14 mouse cellular contexts compared by ENCODE assay signal in genomic region chr17:69207562-69208312, GRCm38 (mm10).
DNase-seq lines count a peak whose midpoint lies in the region; ATAC-seq and TF ChIP-seq lines count a peak whose summit lies in the region.
"Had no signal": no experiment of that assay in that cellular context is flagged by ENCODE, and none has a peak within 500 bp of the region (broad histone marks: within the 10 kb centered on the region; RNA-seq: fewer than 3 reads in every experiment).

No protein-coding gene starts in this region.

- H3K27me3 ChIP-seq in embryonic facial prominence, embryonic 11.5 days (ENCODE audit: control insufficient read depth, insufficient read depth, low read length) = no peaks in the 10 kb centered on the region
- H3K27me3 ChIP-seq in forebrain, embryonic 11.5 days (ENCODE audit: control insufficient read depth, insufficient read depth, low read length) = no peaks in the 10 kb centered on the region
- no peaks in the 10 kb centered on the region for H3K27me3 ChIP-seq in hindbrain, embryonic 14.5 days (ENCODE audit: control insufficient read depth, insufficient read depth, low read length)
- no peaks in the 10 kb centered on the region for H3K27me3 ChIP-seq in midbrain, embryonic 16.5 days (ENCODE audit: control insufficient read depth, insufficient read depth, low read depth, low read length)
- no peaks in the 10 kb centered on the region for H3K27me3 ChIP-seq in stomach, postnatal 0 days (ENCODE audit: control insufficient read depth, insufficient read depth, low read length)
- H3K27me3 ChIP-seq: limb, embryonic 15.5 days had no signal

- ATAC-seq in embryonic facial prominence, embryonic 11.5 days (replicated peaks; ENCODE audit: insufficient number of reproducible peaks, low FRiP score, low TSS enrichment, low read depth) = peak; percentile 76; the same call in 1 of the 2 replicates
- peak; percentile 67; the same call in 1 of the 2 replicates for ATAC-seq in forebrain, embryonic 11.5 days (replicated peaks; ENCODE audit: low FRiP score)
- peak; percentile 65 for ATAC-seq in hindbrain, embryonic 14.5 days (ENCODE audit: low FRiP score)
- peak; percentile 82 for ATAC-seq in midbrain, embryonic 16.5 days
- no peak for ATAC-seq in stomach, postnatal 0 days (ENCODE audit: low FRiP score, low TSS enrichment)
- ATAC-seq: CD4-positive, CD25-positive, alpha-beta regulatory T cell, adult 4 months had no signal

- H3K9ac ChIP-seq in embryonic facial prominence, embryonic 11.5 days (replicated peaks; ENCODE audit: low read length) = no peak overlapping the region
- H3K9ac ChIP-seq in forebrain, embryonic 11.5 days (ENCODE audit: low read length) = no peak overlapping the region
- no peak overlapping the region for H3K9ac ChIP-seq in hindbrain, embryonic 14.5 days
- no peak overlapping the region for H3K9ac ChIP-seq in midbrain, embryonic 16.5 days (ENCODE audit: low read depth, low read length)
- H3K9ac ChIP-seq in stomach, postnatal 0 days (ENCODE audit: low read length) = no peak overlapping the region
- H3K9ac ChIP-seq: limb, embryonic 15.5 days; lung, embryonic 14.5 days had no signal

- TF ChIP-seq CTCF in stomach, postnatal 0 days (IDR thresholded peaks at IDR 0.05; ENCODE audit: low read depth) = no peak

- no peak overlapping the region for H3K27ac ChIP-seq in embryonic facial prominence, embryonic 11.5 days (replicated peaks; ENCODE audit: low read depth, low read length)
- no peak overlapping the region for H3K27ac ChIP-seq in forebrain, embryonic 11.5 days (ENCODE audit: low read depth, low read length)
- 0 out of 2 replicates have a peak overlapping the region, but pooled peaks have one; percentile 43 for H3K27ac ChIP-seq in hindbrain, embryonic 14.5 days
- H3K27ac ChIP-seq in midbrain, embryonic 16.5 days (ENCODE audit: low read length) = peak overlapping the region; percentile 53; the same call in 1 of the 2 replicates
- H3K27ac ChIP-seq in stomach, postnatal 0 days (replicated peaks) = no peak overlapping the region
- H3K27ac ChIP-seq: limb, embryonic 15.5 days had no signal

- H3K4me3 ChIP-seq in embryonic facial prominence, embryonic 11.5 days (ENCODE audit: low read depth, low read length) = no peak overlapping the region
- H3K4me3 ChIP-seq in forebrain, embryonic 11.5 days (ENCODE audit: low read depth, low read length) = no peak overlapping the region
- H3K4me3 ChIP-seq in hindbrain, embryonic 14.5 days (replicated peaks; ENCODE audit: low read length) = no peak overlapping the region
- H3K4me3 ChIP-seq in midbrain, embryonic 16.5 days (ENCODE audit: low read depth, low read length) = no peak overlapping the region
- H3K4me3 ChIP-seq in stomach, postnatal 0 days (ENCODE audit: low read depth, low read length) = no peak overlapping the region
- H3K4me3 ChIP-seq: limb, embryonic 15.5 days had no signal

- 0 out of 2 replicates have a peak, but pooled peaks cover 4% of the 10 kb centered on the region for H3K4me1 ChIP-seq in embryonic facial prominence, embryonic 11.5 days (ENCODE audit: control insufficient read depth, insufficient read depth, low read length)
- H3K4me1 ChIP-seq in forebrain, embryonic 11.5 days (replicated peaks; ENCODE audit: control insufficient read depth, insufficient read depth, low read length) = 0 out of 2 replicates have a peak, but pooled peaks cover 3% of the 10 kb centered on the region
- 0 out of 2 replicates have a peak, but pooled peaks cover 8% of the 10 kb centered on the region for H3K4me1 ChIP-seq in hindbrain, embryonic 14.5 days (replicated peaks; ENCODE audit: control insufficient read depth, insufficient read depth, low read length)
- H3K4me1 ChIP-seq in midbrain, embryonic 16.5 days (ENCODE audit: control insufficient read depth, insufficient read depth, low read length) = peaks cover 7% of the 10 kb centered on the region
- H3K4me1 ChIP-seq in stomach, postnatal 0 days (replicated peaks; ENCODE audit: control insufficient read depth, insufficient read depth) = no peaks in the 10 kb centered on the region

- H3K36me3 ChIP-seq in embryonic facial prominence, embryonic 11.5 days (replicated peaks; ENCODE audit: control insufficient read depth, insufficient read depth, low read depth, low read length) = no peaks in the 10 kb centered on the region
- H3K36me3 ChIP-seq in forebrain, embryonic 11.5 days (ENCODE audit: control insufficient read depth, insufficient read depth, low read length) = no peaks in the 10 kb centered on the region
- peaks cover 11% of the 10 kb centered on the region; the same call in 1 of the 2 replicates for H3K36me3 ChIP-seq in hindbrain, embryonic 14.5 days (replicated peaks; ENCODE audit: control insufficient read depth, insufficient read depth)
- H3K36me3 ChIP-seq in midbrain, embryonic 16.5 days (ENCODE audit: control insufficient read depth, insufficient read depth, low read length) = peaks cover 6% of the 10 kb centered on the region; the same call in 1 of the 2 replicates
- H3K36me3 ChIP-seq in stomach, postnatal 0 days (ENCODE audit: control insufficient read depth, insufficient read depth, low read length) = no peaks in the 10 kb centered on the region

- no peak for TF ChIP-seq EP300 in stomach, postnatal 0 days (optimal IDR thresholded peaks at IDR 0.05)

- DNase-seq in embryonic facial prominence, embryonic 11.5 days (ENCODE audit: low spot score) = no peak
- DNase-seq in forebrain, embryonic 11.5 days (ENCODE audit: low spot score) = no peak
- no peak for DNase-seq in hindbrain, embryonic 14.5 days (ENCODE audit: low spot score)
- no peak for DNase-seq in spleen, postnatal 10 days (ENCODE audit: low spot score in 2 of 2)
- DNase-seq in stomach, postnatal 0 days (ENCODE audit: low spot score) = no peak
- DNase-seq in kidney, postnatal 4 days = no peak
- no peak for DNase-seq in layer of hippocampus, postnatal 25 days (ENCODE audit: extremely low spot score in 1 of 2, low spot score in 1 of 2)
- DNase-seq: cerebellum, adult 9-11 months; kidney, adult 18-20 months; layer of hippocampus, postnatal 36 days; lung, embryonic 14.5 days had no signal

- no peak overlapping the region for H3K4me2 ChIP-seq in embryonic facial prominence, embryonic 11.5 days (ENCODE audit: low read depth, low read length)
- no peak overlapping the region for H3K4me2 ChIP-seq in forebrain, embryonic 11.5 days (ENCODE audit: low read depth, low read length, severe bottlenecking)
- peak overlapping the region; percentile 27; the same call in 1 of the 2 replicates for H3K4me2 ChIP-seq in hindbrain, embryonic 14.5 days (replicated peaks)
- H3K4me2 ChIP-seq in midbrain, embryonic 16.5 days (ENCODE audit: low read length) = peak overlapping the region; percentile 33
- no peak overlapping the region for H3K4me2 ChIP-seq in stomach, postnatal 0 days (replicated peaks; ENCODE audit: low read depth)
- H3K4me2 ChIP-seq: limb, embryonic 15.5 days; lung, embryonic 14.5 days had no signal

- H3K9me3 ChIP-seq in embryonic facial prominence, embryonic 11.5 days (replicated peaks; ENCODE audit: control insufficient read depth, low read length) = no peaks in the 10 kb centered on the region
- H3K9me3 ChIP-seq in forebrain, embryonic 11.5 days (ENCODE audit: control insufficient read depth, low read length) = no peaks in the 10 kb centered on the region
- no peaks in the 10 kb centered on the region for H3K9me3 ChIP-seq in hindbrain, embryonic 14.5 days (ENCODE audit: control insufficient read depth, low read length)
- H3K9me3 ChIP-seq in midbrain, embryonic 16.5 days (replicated peaks; ENCODE audit: control insufficient read depth, low read length, poor library complexity, severe bottlenecking) = no peaks in the 10 kb centered on the region
- H3K9me3 ChIP-seq in stomach, postnatal 0 days (ENCODE audit: control insufficient read depth, low read length) = no peaks in the 10 kb centered on the region
- H3K9me3 ChIP-seq: limb, embryonic 15.5 days had no signal

- WGBS in embryonic facial prominence, embryonic 11.5 days = 28% methylated on average over 15 of the region's 15 CpGs
- WGBS in forebrain, embryonic 11.5 days = 34% methylated on average over 15 of the region's 15 CpGs
- WGBS in hindbrain, embryonic 14.5 days = 26% methylated on average over 15 of the region's 15 CpGs
- 20% methylated on average over 15 of the region's 15 CpGs for WGBS in midbrain, embryonic 16.5 days
- 67% methylated on average over 15 of the region's 15 CpGs for WGBS in stomach, postnatal 0 days

Comparison
In these comparisons a context has a peak if more than half of its experiments do, and no peak if none do; other contexts are left out.
1. H3K27ac ChIP-seq: peak in hindbrain, embryonic 14.5 days (single experiment) and midbrain, embryonic 16.5 days (single experiment); none in embryonic facial prominence, embryonic 11.5 days (single experiment), forebrain, embryonic 11.5 days (single experiment) and stomach, postnatal 0 days (single experiment).
2. H3K4me2 ChIP-seq: peak in hindbrain, embryonic 14.5 days (single experiment) and midbrain, embryonic 16.5 days (single experiment); none in embryonic facial prominence, embryonic 11.5 days (single experiment), forebrain, embryonic 11.5 days (single experiment) and stomach, postnatal 0 days (single experiment).